Mouse (Mus musculus) megakaryocyte progenitor cell, adult 5-6 weeks (primary cell): ENCODE data around the gene Ppfia2. TPM values are rescaled to one million over a fixed set of nuclear protein-coding genes. Genes with fewer than 3 reads are reported as not detected.

Source experiments
- ATAC-seq: replicated peaks from 2 replicates; pipeline ENCODE4 v1.8.0; 2016; ENCODE audit warnings: mild to moderate bottlenecking, moderate TSS enrichment, inconsistent platforms; ENCODE audit not compliant: poor library complexity
- total RNA-seq, 2 experiments: library from RNA; stranded (forward) in 1 of 2; stranded (reverse) in 1 of 2; fragments of 157-497, 149-512 nt in 1 of 2; fragments of 200-1000 nt in 1 of 2; gene quantifications; 2 replicates each; pipeline versions ENCODE4 v1.2.3 to v1.2.4; 2015 to 2017

Gene Ppfia2
- total RNA-seq, 2 experiments from 2014 or later, result not detected

GRCm38 (mm10) chr10:106665221-106665620 lies 195.1 kb downstream of the Ppfia2 start:
- no peak for ATAC-seq

- ATAC-seq, result no peak
Measured at GRCm38 (mm10) chr10:106670170-106670569, 200.0 kb downstream of the Ppfia2 start.

DNA sequence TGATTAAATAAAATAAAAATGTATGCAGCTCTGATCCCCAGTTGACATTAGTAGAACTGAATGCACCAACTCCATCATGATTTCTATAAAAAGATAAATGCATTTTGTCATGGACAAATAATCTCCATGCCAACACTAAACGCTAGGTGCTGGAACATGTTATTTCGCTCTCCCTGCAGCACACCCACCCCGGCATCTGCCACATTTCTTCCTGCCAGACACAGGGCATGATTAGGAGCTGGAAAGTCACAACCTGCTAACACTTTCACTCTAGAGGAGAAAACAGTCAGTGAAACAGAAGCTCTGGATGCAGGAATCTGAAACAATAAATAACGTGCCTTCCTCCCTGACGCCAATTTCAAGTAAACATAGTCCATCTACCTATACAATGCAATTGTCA lies 211.3 kb downstream of the Ppfia2 start:
- no peak for ATAC-seq

- no peak for ATAC-seq
Measured at GRCm38 (mm10) chr10:106685519-106685918, 215.4 kb downstream of the Ppfia2 start.

DNA sequence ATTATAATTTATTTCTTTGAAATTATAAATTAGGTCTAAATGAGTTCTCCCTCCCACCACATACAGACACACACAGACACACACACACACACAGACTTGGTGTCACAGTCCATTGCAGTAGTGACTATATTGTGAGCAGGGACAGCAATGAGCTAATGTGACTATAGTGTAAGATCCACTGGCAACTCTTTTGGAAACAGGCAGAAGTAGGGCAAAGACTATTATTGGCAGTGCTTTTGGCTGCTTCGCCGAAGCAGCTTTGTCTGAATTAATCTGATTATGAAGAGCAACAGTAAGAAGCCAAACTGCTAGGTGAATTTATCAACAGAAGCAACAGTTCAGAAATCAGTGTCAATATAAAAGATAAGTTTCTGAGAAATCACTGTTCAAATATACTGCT lies 249.8 kb downstream of the Ppfia2 start:
- no peak for ATAC-seq

- ATAC-seq, result no peak
Measured at GRCm38 (mm10) chr10:106732265-106732664, 262.1 kb downstream of the Ppfia2 start.

DNA sequence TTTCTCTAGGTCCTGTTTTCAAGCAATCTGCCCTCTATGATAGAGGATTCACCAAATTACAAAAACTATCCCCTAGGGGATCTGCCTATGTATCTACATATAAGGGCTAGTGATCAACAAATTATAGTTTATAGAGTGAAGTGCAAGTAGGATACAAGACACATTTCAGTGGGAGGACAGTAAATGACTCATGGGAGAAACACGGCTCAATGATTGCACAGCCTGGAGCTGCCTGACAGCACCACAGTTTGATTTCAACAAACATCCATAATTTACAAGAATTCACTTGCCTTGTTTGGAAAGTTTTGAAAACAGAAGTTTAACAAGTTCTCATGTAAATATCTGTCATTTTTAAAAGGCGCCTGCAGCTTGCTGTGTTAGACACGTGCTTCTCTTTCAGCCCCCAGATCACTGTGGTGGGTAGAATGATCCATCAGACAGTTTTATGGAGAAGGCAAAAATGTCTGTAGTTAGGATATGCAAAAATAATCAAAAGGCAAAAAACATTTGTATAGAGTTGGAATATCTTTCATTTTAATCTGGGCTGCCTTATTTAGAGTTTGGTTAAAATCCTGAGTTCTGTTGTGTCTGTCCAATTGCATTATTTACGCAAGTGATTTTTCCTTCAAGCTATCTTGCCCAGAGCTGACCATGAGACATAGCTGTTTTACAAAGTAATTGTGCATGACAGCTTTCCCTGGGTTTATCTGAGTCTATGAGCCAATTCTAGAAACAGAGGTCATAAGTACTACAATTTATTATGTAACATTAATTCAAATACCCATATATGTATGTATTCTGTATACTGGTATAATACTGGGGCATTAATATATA lies 266.3 kb downstream of the Ppfia2 start:
- no peak for ATAC-seq

DNA sequence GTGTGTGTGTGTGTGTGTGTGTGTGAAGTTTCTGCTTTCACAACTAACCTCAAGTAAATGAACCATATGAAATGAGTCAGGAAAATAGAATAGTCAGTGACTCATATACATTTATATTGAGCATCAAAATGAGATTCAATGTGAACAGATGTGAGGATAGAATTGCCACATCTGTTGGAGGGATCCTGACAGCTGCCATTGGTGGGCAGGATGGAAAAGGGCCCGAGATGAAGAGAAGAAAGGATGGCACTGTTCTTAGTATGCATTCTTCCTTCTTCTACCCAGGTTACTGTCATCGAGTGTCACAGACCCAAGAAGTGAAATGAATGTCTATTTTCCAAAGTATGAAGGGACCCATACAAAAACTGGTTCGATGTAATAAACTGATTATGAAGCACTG lies 268.1 kb downstream of the Ppfia2 start:
- ATAC-seq, result no peak

DNA sequence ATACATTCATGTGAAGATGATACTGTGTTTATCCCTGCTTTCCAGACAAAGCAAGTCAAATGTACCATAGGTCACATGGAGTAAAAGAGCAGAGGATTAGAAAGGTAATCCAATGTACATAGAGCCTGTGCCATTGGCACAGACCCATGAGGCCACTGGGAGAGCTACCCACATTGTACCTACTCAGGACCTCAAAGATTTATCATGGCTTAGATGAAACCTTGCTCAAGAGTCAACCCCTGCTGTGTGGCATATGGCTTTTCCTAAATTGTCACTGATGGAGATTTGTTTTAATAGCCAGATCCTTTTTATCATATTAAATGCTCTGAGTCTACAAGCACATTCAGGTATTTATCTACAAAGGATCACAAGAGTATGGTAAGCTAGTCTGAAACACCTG lies 274.8 kb downstream of the Ppfia2 start:
- ATAC-seq, result no peak

- ATAC-seq, result no peak
Measured at GRCm38 (mm10) chr10:106761061-106761460, 290.9 kb downstream of the Ppfia2 start.

DNA sequence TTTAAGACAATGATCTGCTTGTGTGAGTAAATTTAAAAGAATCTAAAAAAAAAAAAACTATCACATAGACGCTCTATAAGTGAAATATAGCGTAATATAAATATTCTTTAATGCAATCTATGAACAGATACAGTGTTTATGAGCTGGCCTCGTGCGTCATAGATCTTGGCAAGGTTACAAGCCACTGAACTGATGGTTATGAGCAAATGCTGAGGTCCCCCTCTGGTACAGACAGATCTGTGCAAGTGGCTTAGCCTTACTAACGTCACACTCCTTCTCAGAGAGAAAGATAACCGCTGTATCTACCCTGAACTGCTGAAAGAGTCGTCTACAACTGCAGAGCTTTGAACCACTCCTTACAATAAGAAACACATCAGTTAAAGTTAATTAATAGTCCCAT lies 293.6 kb downstream of the Ppfia2 start:
- ATAC-seq, result no peak

- no peak for ATAC-seq
Measured at GRCm38 (mm10) chr10:106775571-106775970, 305.4 kb downstream of the Ppfia2 start.

DNA sequence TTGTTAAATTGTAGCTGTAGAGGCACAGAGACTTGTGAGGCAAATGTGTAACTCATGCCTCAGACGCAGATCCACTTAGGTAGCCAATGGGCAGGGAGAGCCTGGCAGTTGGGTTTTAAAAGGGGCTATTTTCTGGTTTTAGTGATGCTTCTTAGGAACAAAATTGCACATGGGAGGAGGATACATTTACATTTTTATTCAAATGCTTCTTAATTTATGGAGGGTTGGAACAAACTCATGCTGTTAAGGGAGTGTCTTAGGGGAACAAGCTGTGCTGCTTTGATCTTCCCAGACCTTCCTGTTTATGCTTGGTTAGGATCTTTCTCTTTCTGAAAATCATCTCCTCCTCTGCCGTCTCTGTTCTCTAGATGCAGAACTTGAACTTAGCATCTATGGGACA lies 345.3 kb downstream of the Ppfia2 start:
- ATAC-seq, result no peak

- no peak for ATAC-seq
Measured at GRCm38 (mm10) chr10:106818381-106818780, 348.2 kb downstream of the Ppfia2 start.

GRCm38 (mm10) chr10:106824215-106824614 lies 354.1 kb downstream of the Ppfia2 start:
- ATAC-seq, result no peak

GRCm38 (mm10) chr10:106838476-106838875 lies 368.3 kb downstream of the Ppfia2 start:
- ATAC-seq, result no peak

- ATAC-seq, result no peak
Measured at GRCm38 (mm10) chr10:106858106-106858505, 388.0 kb downstream of the Ppfia2 start.

DNA sequence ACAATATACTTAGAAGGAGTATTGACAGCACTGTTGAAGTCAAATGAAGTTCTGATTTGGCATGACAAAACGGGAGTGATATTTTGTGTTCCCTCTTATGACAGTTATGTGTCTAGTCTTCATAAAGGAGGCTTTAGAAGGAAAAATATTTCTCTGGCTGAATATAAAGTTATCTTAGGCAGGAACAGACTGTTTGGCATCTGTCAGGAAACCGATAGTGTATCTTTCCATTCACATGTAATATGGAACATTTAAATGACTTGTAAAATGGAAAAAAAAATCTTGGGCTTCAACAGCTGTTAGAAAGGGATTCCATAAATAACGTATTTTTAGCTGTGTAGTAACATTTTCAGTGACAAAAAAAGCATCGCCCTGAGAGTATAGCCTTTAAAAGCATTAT lies 400.1 kb downstream of the Ppfia2 start:
- no peak for ATAC-seq

GRCm38 (mm10) chr10:106871847-106872246 lies 401.7 kb downstream of the Ppfia2 start:
- ATAC-seq, result no peak

- no peak for ATAC-seq
Measured at GRCm38 (mm10) chr10:106872714-106873113, 402.6 kb downstream of the Ppfia2 start.

DNA sequence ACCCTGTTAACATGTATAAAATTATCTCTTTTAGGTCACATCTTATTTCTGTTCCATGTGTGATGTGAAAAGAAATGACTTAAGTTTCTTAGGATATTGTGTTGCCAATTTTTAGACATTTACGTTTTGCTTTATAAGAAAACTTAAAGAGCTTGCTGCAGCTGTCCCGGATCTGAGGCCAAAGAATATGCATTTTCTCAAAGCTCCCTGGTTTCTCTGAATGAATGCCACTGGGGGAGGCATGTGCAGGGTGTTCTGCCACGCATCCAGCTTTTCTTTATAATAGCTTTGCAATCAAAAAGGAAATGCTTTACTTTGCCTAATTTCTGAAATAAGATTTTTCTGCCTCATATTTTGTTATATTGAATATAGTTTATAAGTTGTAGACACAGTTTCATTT lies 411.2 kb downstream of the Ppfia2 start:
- no peak for ATAC-seq

- no peak for ATAC-seq
Measured at GRCm38 (mm10) chr10:106896351-106896750, 426.2 kb downstream of the Ppfia2 start.

GRCm38 (mm10) chr10:106910108-106910507 lies 440.0 kb downstream of the Ppfia2 start:
- no peak for ATAC-seq
